Mouse (Mus musculus) adrenal gland, adult (tissue): ENCODE measurements around the gene Slc25a29.

Experiments
- DNase-seq, 2 experiments: peaks; one replicate each; pipeline ENCODE4 v3.0.0; 2022 to 2023; ENCODE audit warnings: low spot score in 1 of 2; ENCODE audit not compliant: inconsistent age in 2 of 2

Gene Slc25a29

DNA sequence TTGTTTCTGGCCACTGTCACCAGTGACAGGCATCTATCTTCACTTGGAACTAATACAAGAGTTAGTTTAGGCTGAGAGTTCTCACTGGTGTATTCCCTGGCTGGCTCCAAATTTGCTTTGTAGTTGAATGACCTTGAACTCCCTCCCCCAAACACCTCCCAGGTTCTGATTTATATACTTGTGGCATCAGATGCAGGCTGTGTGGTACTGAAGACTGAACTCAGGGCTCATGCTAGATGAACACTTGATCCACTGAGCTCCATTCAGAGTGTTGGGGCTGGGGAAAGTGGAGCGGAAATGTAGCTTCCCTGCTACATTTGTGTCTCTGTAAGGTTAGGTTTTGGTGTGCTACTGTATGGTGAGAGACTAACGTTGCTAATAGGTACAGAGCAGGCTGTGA, 31.3 kb downstream of the Slc25a29 start:
- DNase-seq = peak in 1 of 2 experiments; percentile 73

DNA sequence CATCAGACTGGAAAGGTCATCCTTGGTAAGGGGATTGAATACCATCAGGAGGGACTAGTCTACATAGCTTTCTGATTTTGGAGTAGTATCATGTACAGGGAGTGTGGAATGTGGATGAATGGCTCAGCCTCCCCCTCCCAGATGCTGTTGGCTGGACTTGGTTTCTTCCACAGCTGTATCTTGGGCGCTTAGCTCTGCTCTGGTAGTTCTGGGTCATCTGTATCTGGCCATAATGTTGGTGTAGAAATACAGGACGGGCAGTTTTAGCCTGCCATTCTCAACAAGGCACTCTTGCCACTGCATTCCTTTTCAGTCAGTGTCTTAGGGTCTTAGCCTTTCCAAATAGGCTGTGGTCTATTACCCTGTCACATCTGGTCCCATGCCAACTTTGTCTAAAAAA, 34.1 kb downstream of the Slc25a29 start:
- no peak for DNase-seq

GRCm38 (mm10) chr12:108794979-108795537, 40.6 kb downstream of the Slc25a29 start:
- no peak for DNase-seq

- peak; percentile 91 to 94 for DNase-seq
These were observed 41.5 kb downstream of the Slc25a29 start for GRCm38 (mm10) chr12:108794078-108794711.

GRCm38 (mm10) chr12:108793453-108793941, 42.2 kb downstream of the Slc25a29 start:
- peak; percentile 71 to 82 for DNase-seq

- peak; percentile 99 for DNase-seq
These were observed 42.9 kb downstream of the Slc25a29 start, which contains the start of gene Yy1 for GRCm38 (mm10) chr12:108792546-108793452. Yy1 (plus strand) TSS chr12:108792973.

- DNase-seq = peak; percentile 84 to 91
These were observed 43.5 kb downstream of the Slc25a29 start for GRCm38 (mm10) chr12:108792152-108792545.

- DNase-seq = no peak
These were observed 48.4 kb downstream of the Slc25a29 start for GRCm38 (mm10) chr12:108787329-108787728.

- DNase-seq = no peak
These were observed 50.5 kb downstream of the Slc25a29 start for GRCm38 (mm10) chr12:108785161-108785560.

- no peak for DNase-seq
These were observed 55.4 kb downstream of the Slc25a29 start for GRCm38 (mm10) chr12:108780108-108780877.
